Mouse (Mus musculus) liver, embryonic 14.5 days (tissue): ENCODE data around the gene Kcnh7. TPM values are rescaled to one million over a fixed set of nuclear protein-coding genes. Genes with fewer than 3 reads are reported as not detected.

Experiments
- ATAC-seq: fragments of 200-750 bp; cut with Nextera tagmentation; 2 replicates; pipeline ENCODE4 v1.8.0; 2017; ENCODE audit warnings: moderate number of reproducible peaks, mild to moderate bottlenecking, moderate library complexity; ENCODE audit not compliant: insufficient read depth
- DNase-seq, 3 experiments: peaks; one replicate each; pipeline ENCODE4 v3.0.0-alpha.2; 2012 to 2013; ENCODE audit warnings: low read depth in 3 of 3, low spot score in 3 of 3
- H3K27ac ChIP-seq: fragments of 300-500 bp; sonication (generic); 2 replicates; pipeline ENCODE4 v1.5.1; 2014; ENCODE audit warnings: moderate library complexity, mild to moderate bottlenecking, control low read depth, inconsistent platforms
- H3K27me3 ChIP-seq: fragments of 300-500 bp; sonication (generic); 2 replicates; pipeline ENCODE4 v1.6.1; 2014; ENCODE audit warnings: mild to moderate bottlenecking, low read length, moderate library complexity; ENCODE audit not compliant: control insufficient read depth, insufficient read depth
- H3K36me3 ChIP-seq: fragments of 300-500 bp; sonication (generic); replicated peaks from 2 replicates; pipeline ENCODE4 v1.6.1; 2014; ENCODE audit warnings: low read depth; ENCODE audit not compliant: control insufficient read depth, insufficient read depth
- H3K4me1 ChIP-seq, 2 experiments: fragments of 200-500 bp in 1 of 2; fragments of 300-500 bp in 1 of 2; sonication (generic) in 1 of 2; replicated peaks; 2 replicates each; pipeline ENCODE4 v1.6.1; 2012 to 2014; ENCODE audit warnings: antibody characterized with exemption in 1 of 2, inconsistent platforms in 1 of 2, low read length in 1 of 2; ENCODE audit not compliant: control insufficient read depth in 2 of 2, insufficient read depth in 2 of 2
- H3K4me2 ChIP-seq: fragments of 300-500 bp; sonication (generic); 2 replicates; pipeline ENCODE4 v1.6.1; 2014; ENCODE audit warnings: low read depth, mild to moderate bottlenecking, control low read depth, moderate library complexity
- H3K4me3 ChIP-seq, 2 experiments: fragments of 200-500 bp in 1 of 2; fragments of 300-500 bp in 1 of 2; sonication (generic) in 1 of 2; 2 replicates each; pipeline ENCODE4 v1.5.1; 2012 to 2014; ENCODE audit warnings: low read depth in 2 of 2, low read length in 2 of 2, mild to moderate bottlenecking in 2 of 2, control low read depth in 1 of 2, inconsistent platforms in 1 of 2, moderate library complexity in 1 of 2; ENCODE audit not compliant: insufficient read depth in 1 of 2
- H3K9ac ChIP-seq: fragments of 300-500 bp; sonication (generic); replicated peaks from 2 replicates; pipeline ENCODE4 v1.6.1; 2014; ENCODE audit warnings: mild to moderate bottlenecking, control low read depth, moderate library complexity
- H3K9me3 ChIP-seq: fragments of 300-500 bp; sonication (generic); 2 replicates; pipeline ENCODE4 v1.6.1; 2016; ENCODE audit warnings: low read length, mixed read lengths; ENCODE audit not compliant: control insufficient read depth
- CTCF ChIP-seq: IDR thresholded peaks from 2 replicates; pipeline ENCODE4 v1.5.1; 2016; ENCODE audit warnings: antibody characterized with exemption, low read depth, control low read depth
- EP300 ChIP-seq: IDR thresholded peaks from 2 replicates; pipeline ENCODE4 v1.6.1; 2016; ENCODE audit warnings: antibody characterized with exemption, low read depth
- WGBS: fragments of 180-500 bp; shearing (Covaris S2); extraction: QIAGEN DNeasy Blood & Tissue Kit; methylation state at CpG from one replicate; pipeline ENCODE4 v1.1.7; 2014; ENCODE audit not compliant: insufficient replicate concordance; 5-methylcytosine and 5-hydroxymethylcytosine counted together
- polyA plus RNA-seq, 2 experiments: library from polyadenylated mRNA; depleted of rRNA in 1 of 2; stranded (reverse) in 1 of 2; unstranded in 1 of 2; fragments of >200 nt; fragmentation: Nextera tagmentation in 1 of 2; extraction: Ambion mirVana in 1 of 2; gene quantifications; 2 replicates each; pipeline versions ENCODE4 v1.2.1 to v1.2.3; 2012 to 2014

Gene Kcnh7
- polyA plus RNA-seq, 2 experiments, result 0.01 to 0.03 TPM

DNA sequence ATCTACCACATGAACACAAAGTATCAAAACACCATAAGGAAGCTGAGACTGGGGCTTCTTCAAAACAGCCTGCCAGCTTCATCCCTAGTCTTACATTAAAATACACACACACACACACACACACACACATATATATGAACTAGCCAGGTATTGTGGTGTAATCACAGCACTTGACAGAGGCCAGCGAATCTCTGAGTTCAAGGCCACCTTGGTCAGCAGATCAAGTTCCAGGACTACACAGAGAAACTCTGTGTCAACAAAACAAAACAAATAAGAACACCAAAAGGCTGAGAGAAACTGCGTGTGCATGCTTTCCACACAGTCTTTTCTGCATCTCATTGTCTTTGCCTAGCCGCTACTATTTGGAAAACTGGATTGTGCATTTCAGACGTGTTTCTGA is 531.6 kb downstream of the Kcnh7 start:
- WGBS, result 50% methylated on average over 4 of the region's 4 CpGs
- H3K4me2 ChIP-seq, result no peak overlapping the region
- TF ChIP-seq EP300, result no peak
- no peak for TF ChIP-seq CTCF

DNA sequence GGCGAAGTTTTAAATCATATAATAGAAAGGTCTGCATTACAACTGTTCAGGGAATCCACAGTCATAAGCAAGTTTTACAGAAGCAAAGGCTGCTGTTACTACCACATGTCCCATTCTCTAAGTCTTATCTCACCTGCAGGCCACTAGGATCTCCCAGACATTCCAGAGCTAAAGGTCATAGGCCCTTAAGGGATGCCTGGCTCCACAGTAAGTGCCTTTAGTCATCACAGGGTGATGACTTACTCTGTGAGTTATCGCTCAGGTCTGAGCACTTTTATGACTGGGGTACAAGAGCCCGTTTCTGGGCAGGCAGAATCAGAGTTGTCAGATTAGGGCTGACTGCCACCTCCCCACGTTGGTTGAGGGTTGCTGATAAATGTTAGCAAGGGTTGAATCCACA is 532.2 kb downstream of the Kcnh7 start:
- Histone ChIP-seq H3K27me3 (no peaks in the 10 kb centered on the region), H3K4me2 (no peak overlapping the region), H3K27ac (no peak overlapping the region), H3K9me3 (no peaks in the 10 kb centered on the region), H3K36me3 (no peaks in the 10 kb centered on the region), H3K4me3 (no peak overlapping the region), H3K9ac (no peak overlapping the region), H3K4me1 (no peaks in the 10 kb centered on the region)
- TF ChIP-seq EP300, result no peak
- TF ChIP-seq CTCF, result no peak
- ATAC-seq (no peak), DNase-seq (no peak)
- WGBS, result 29% methylated on average over 4 of the region's 4 CpGs

More for the DNA sequence above, 531.6 kb downstream of the Kcnh7 start:
- no peak for ATAC-seq
- Histone ChIP-seq H3K4me1 (no peaks in the 10 kb centered on the region), H3K9ac (no peak overlapping the region), H3K4me3 (no peak overlapping the region), H3K9me3 (no peaks in the 10 kb centered on the region), H3K27ac (no peak overlapping the region), H3K36me3 (no peaks in the 10 kb centered on the region), H3K27me3 (no peaks in the 10 kb centered on the region)
- DNase-seq, result no peak

DNA sequence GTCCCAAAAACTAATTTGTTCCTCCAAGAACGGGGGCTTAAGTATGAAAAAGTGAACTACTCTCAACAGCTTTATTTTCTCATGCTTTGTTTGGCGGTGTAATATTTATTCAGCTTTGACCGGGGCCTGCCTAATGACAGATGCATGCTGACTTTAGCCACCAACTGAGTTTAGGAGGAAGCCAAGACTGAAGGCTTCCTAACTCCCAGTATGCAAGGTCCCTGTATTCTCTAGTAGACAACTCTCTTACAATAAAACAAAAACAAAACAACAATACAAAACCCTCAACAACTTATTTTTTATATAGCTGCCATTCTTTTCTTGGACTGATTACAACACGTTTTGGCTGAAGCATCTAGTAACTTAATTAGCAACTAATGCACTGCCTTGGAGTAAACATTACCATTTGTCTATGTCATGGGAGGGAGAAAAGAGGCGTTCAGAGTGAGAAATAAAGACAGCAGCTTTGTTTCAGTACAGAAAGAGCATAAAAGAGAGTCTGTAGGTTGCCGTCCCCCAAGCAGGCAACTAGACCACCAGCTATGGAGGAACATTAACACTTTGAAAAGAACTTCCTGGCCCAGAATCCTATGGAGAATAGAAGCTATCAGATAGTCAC is 537.3 kb downstream of the Kcnh7 start:
- WGBS, result 29% methylated on average over 6 of the region's 6 CpGs
- Histone ChIP-seq H3K9me3 (no peaks in the 10 kb centered on the region), H3K4me2 (peak overlapping the region; percentile 87), H3K36me3 (no peaks in the 10 kb centered on the region), H3K4me3 (peak overlapping the region; percentile 64 to 70), H3K4me1 (peaks cover 7 to 9% of the 10 kb centered on the region in 2 experiments), H3K27me3 (no peaks in the 10 kb centered on the region), H3K9ac (peak overlapping the region; percentile 79), H3K27ac (no peak overlapping the region)
- DNase-seq, result no peak
- TF ChIP-seq EP300 (no peak), CTCF (no peak)
- ATAC-seq, result no peak

DNA sequence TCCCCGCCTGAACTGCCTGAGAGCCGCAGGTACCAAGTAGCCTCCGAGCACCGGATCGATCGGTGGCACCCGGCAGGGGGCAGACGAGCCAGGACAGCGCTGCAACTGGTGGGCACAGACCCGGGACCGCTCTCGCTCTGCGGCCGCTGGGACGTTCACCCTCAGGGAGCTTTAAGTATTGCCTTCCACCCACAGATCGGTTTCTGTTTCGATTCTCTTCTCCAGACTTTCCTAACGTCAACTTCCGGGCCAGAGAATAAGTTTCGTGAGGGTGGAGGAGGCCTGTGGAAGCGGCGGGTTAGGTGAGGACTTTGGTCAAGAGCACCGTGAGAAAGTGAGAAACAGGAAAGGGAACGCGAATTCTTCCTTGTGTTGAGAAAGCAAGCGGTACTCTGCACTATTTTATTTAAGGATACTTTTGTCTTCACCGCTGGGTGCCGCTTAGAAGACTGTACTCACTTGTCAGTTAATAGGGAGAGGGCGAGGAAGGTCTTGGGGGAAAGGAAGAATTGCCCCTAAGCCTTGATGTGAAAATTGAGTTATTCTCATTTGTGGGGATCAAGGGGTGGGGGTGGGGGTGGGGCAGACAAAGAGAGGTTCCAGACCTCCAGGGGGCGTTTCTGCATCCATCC is 538.0 kb downstream of the Kcnh7 start, which contains the start of gene Ifih1:
Gene Ifih1 (minus strand): TSS at position 242 of the 632 bp plus-strand sequence.
- Histone ChIP-seq H3K4me1 (peaks cover 7 to 9% of the 10 kb centered on the region in 2 experiments), H3K27me3 (no peaks in the 10 kb centered on the region), H3K4me2 (peak within 1 kb of the TSS; percentile 87), H3K9me3 (no peaks in the 10 kb centered on the region), H3K27ac (peak within 1 kb of the TSS; percentile 65), H3K9ac (peak within 1 kb of the TSS; percentile 79), H3K36me3 (no peaks in the 10 kb centered on the region), H3K4me3 (peak within 1 kb of the TSS; percentile 64 to 70)
- TF ChIP-seq EP300, result no peak
- TF ChIP-seq CTCF, result peak; percentile 83
- WGBS, result under 1% methylated on average over 30 of the region's 30 CpGs
- peak; percentile 42 to 65 (median 44) for DNase-seq
- ATAC-seq, result peak; percentile 86

DNA sequence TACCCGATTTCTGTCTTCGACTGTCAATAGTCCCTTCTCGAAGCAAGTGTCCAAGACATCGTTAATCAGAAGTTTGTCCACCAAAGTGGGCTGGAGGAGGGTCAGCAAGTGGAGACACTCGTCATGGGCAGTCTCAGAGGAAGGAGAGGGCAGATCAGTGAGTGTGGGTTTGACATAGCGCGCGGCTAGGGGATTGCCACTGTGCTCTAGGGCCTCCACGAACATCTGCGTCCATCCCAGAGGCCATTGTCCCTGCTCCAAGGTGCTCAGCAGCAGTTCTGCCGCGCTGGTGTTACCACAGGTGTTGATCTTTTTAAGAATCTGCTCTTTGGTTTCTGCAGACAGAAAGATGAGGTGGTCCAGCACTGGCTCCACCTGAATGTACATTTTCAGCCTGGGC is 538.6 kb downstream of the Kcnh7 start:
- Histone ChIP-seq H3K9ac (peak overlapping the region; percentile 79), H3K9me3 (no peaks in the 10 kb centered on the region), H3K4me1 (peaks cover 7 to 9% of the 10 kb centered on the region in 2 experiments), H3K36me3 (no peaks in the 10 kb centered on the region), H3K27ac (no peak overlapping the region; the same call in 1 of the 2 replicates), H3K27me3 (no peaks in the 10 kb centered on the region), H3K4me2 (peak overlapping the region; percentile 87), H3K4me3 (peak overlapping the region; percentile 64 to 70)
- ATAC-seq (peak; percentile 47), DNase-seq (no peak)
- 21% methylated on average over 12 of the region's 12 CpGs for WGBS
- no peak for TF ChIP-seq CTCF
- no peak for TF ChIP-seq EP300
